Mouse (Mus musculus): Measurements from ENCODE around the gene Derl3. TPM values are rescaled to one million over a fixed set of nuclear protein-coding genes. Genes with fewer than 3 reads are reported as not detected.
"Not testable (repeated sequence)": the region's sequence is repeated elsewhere in the genome, so short reads cannot be mapped to it uniquely, and the experiment has no call there.

The Derl3 gene
- polyA plus RNA-seq, 1 experiment from 2014 or later, result 6.8 TPM

GRCm38 (mm10) chr10:75854096-75854495, 39.1 kb upstream of the Derl3 start:
- Histone ChIP-seq H3K27ac (ENCODE audit: low read length) (no peak overlapping the region), H3K27me3 (replicated peaks; ENCODE audit: control insufficient read depth, insufficient read depth, low read length) (no peaks in the 10 kb centered on the region), H3K9me3 (ENCODE audit: control insufficient read depth, low read length) (no peaks in the 10 kb centered on the region), H3K4me1 (ENCODE audit: control insufficient read depth, insufficient read depth, low read length) (peaks cover 33% of the 10 kb centered on the region), H3K36me3 (ENCODE audit: control insufficient read depth, insufficient read depth, low read length) (no peaks in the 10 kb centered on the region; the same call in 1 of the 2 replicates), H3K4me3 (ENCODE audit: low read length) (no peak overlapping the region), H3K4me2 (ENCODE audit: low read depth, low read length) (no peak overlapping the region), H3K9ac (ENCODE audit: low read depth, low read length) (no peak overlapping the region)
- ATAC-seq, result no peak
- 49% methylated on average over 5 of the region's 5 CpGs for WGBS

GRCm38 (mm10) chr10:75854791-75855190, 38.4 kb upstream of the Derl3 start:
- H3K4me1 ChIP-seq (ENCODE audit: control insufficient read depth, insufficient read depth, low read length), result peaks cover 33% of the 10 kb centered on the region
- H3K9me3 ChIP-seq (ENCODE audit: control insufficient read depth, low read length), result no peaks in the 10 kb centered on the region
- no peak overlapping the region for H3K4me3 ChIP-seq (ENCODE audit: low read length)
- no peak overlapping the region for H3K9ac ChIP-seq (ENCODE audit: low read depth, low read length)
- no peaks in the 10 kb centered on the region; the same call in 1 of the 2 replicates for H3K36me3 ChIP-seq (ENCODE audit: control insufficient read depth, insufficient read depth, low read length)
- H3K27ac ChIP-seq (ENCODE audit: low read length), result no peak overlapping the region
- H3K4me2 ChIP-seq (ENCODE audit: low read depth, low read length), result no peak overlapping the region
- H3K27me3 ChIP-seq (replicated peaks; ENCODE audit: control insufficient read depth, insufficient read depth, low read length), result no peaks in the 10 kb centered on the region
- 80% methylated on average over 6 of the region's 6 CpGs for WGBS
- ATAC-seq, result no peak

- H3K9ac ChIP-seq (ENCODE audit: low read depth, low read length), result no peak overlapping the region
- H3K4me2 ChIP-seq (ENCODE audit: low read depth, low read length), result no peak overlapping the region
- H3K4me3 ChIP-seq (ENCODE audit: low read length), result no peak overlapping the region
- no peak for ATAC-seq
- no peaks in the 10 kb centered on the region; the same call in 1 of the 2 replicates for H3K36me3 ChIP-seq (ENCODE audit: control insufficient read depth, insufficient read depth, low read length)
- 85% methylated on average over 15 of the region's 15 CpGs for WGBS
- no peaks in the 10 kb centered on the region for H3K9me3 ChIP-seq (ENCODE audit: control insufficient read depth, low read length)
- peaks cover 37% of the 10 kb centered on the region for H3K4me1 ChIP-seq (ENCODE audit: control insufficient read depth, insufficient read depth, low read length)
- no peak overlapping the region for H3K27ac ChIP-seq (ENCODE audit: low read length)
- H3K27me3 ChIP-seq (replicated peaks; ENCODE audit: control insufficient read depth, insufficient read depth, low read length), result no peaks in the 10 kb centered on the region
These were observed 37.7 kb upstream of the Derl3 start for GRCm38 (mm10) chr10:75855416-75855981.

- 74% methylated on average over 11 of the region's 11 CpGs for WGBS
- ATAC-seq, result no peak
- H3K9me3 ChIP-seq (ENCODE audit: control insufficient read depth, low read length), result no peaks in the 10 kb centered on the region
- no peaks in the 10 kb centered on the region; the same call in 1 of the 2 replicates for H3K36me3 ChIP-seq (ENCODE audit: control insufficient read depth, insufficient read depth, low read length)
- H3K4me3 ChIP-seq (ENCODE audit: low read length), result no peak overlapping the region
- H3K27me3 ChIP-seq (replicated peaks; ENCODE audit: control insufficient read depth, insufficient read depth, low read length), result no peaks in the 10 kb centered on the region
- H3K4me2 ChIP-seq (ENCODE audit: low read depth, low read length), result no peak overlapping the region
- peaks cover 34% of the 10 kb centered on the region for H3K4me1 ChIP-seq (ENCODE audit: control insufficient read depth, insufficient read depth, low read length)
- no peak overlapping the region for H3K27ac ChIP-seq (ENCODE audit: low read length)
- H3K9ac ChIP-seq (ENCODE audit: low read depth, low read length), result no peak overlapping the region
These were observed 36.9 kb upstream of the Derl3 start for GRCm38 (mm10) chr10:75856155-75856907.

- Histone ChIP-seq H3K4me3 (ENCODE audit: low read length) (no peak overlapping the region), H3K9ac (ENCODE audit: low read depth, low read length) (no peak overlapping the region), H3K9me3 (ENCODE audit: control insufficient read depth, low read length) (no peaks in the 10 kb centered on the region), H3K36me3 (ENCODE audit: control insufficient read depth, insufficient read depth, low read length) (no peaks in the 10 kb centered on the region; the same call in 1 of the 2 replicates), H3K4me2 (ENCODE audit: low read depth, low read length) (no peak overlapping the region), H3K4me1 (ENCODE audit: control insufficient read depth, insufficient read depth, low read length) (peaks cover 27% of the 10 kb centered on the region), H3K27me3 (replicated peaks; ENCODE audit: control insufficient read depth, insufficient read depth, low read length) (no peaks in the 10 kb centered on the region), H3K27ac (ENCODE audit: low read length) (no peak overlapping the region)
- WGBS, result 80% methylated on average over 3 of the region's 3 CpGs
- ATAC-seq, result no peak
These were observed 36.2 kb upstream of the Derl3 start for GRCm38 (mm10) chr10:75856976-75857375.

- Histone ChIP-seq H3K36me3 (ENCODE audit: control insufficient read depth, insufficient read depth, low read length) (no peaks in the 10 kb centered on the region; the same call in 1 of the 2 replicates), H3K9ac (ENCODE audit: low read depth, low read length) (no peak overlapping the region), H3K4me3 (ENCODE audit: low read length) (no peak overlapping the region), H3K4me2 (ENCODE audit: low read depth, low read length) (no peak overlapping the region), H3K4me1 (ENCODE audit: control insufficient read depth, insufficient read depth, low read length) (peaks cover 23% of the 10 kb centered on the region), H3K27me3 (replicated peaks; ENCODE audit: control insufficient read depth, insufficient read depth, low read length) (no peaks in the 10 kb centered on the region), H3K9me3 (ENCODE audit: control insufficient read depth, low read length) (no peaks in the 10 kb centered on the region), H3K27ac (ENCODE audit: low read length) (no peak overlapping the region)
- 89% methylated on average over 4 of the region's 4 CpGs for WGBS
- no peak for ATAC-seq
These were observed 35.6 kb upstream of the Derl3 start for GRCm38 (mm10) chr10:75857598-75857997.

- no peaks in the 10 kb centered on the region for H3K9me3 ChIP-seq (ENCODE audit: control insufficient read depth, low read length)
These were observed 34.0 kb upstream of the Derl3 start for GRCm38 (mm10) chr10:75859107-75859746.

GRCm38 (mm10) chr10:75859786-75860470, 33.3 kb upstream of the Derl3 start, which contains the start of gene Mif:
Mif (minus strand) TSS chr10:75860240.
- peak; percentile 97 for ATAC-seq
- Histone ChIP-seq H3K4me1 (ENCODE audit: control insufficient read depth, insufficient read depth, low read length) (peaks cover 23% of the 10 kb centered on the region), H3K4me3 (ENCODE audit: low read length) (peak within 1 kb of the TSS; percentile 82), H3K27ac (ENCODE audit: low read length) (peak within 1 kb of the TSS; percentile 94), H3K4me2 (ENCODE audit: low read depth, low read length) (peak within 1 kb of the TSS; percentile 75), H3K9ac (ENCODE audit: low read depth, low read length) (peak within 1 kb of the TSS; percentile 87)
- not testable (repeated sequence) for H3K9me3 ChIP-seq (ENCODE audit: control insufficient read depth, low read length); H3K36me3 ChIP-seq (ENCODE audit: control insufficient read depth, insufficient read depth, low read length); H3K27me3 ChIP-seq (replicated peaks; ENCODE audit: control insufficient read depth, insufficient read depth, low read length)
- WGBS, result under 1% methylated on average over 45 of the region's 46 CpGs

More at GRCm38 (mm10) chr10:75859107-75859746, 34.0 kb upstream of the Derl3 start:
- peak overlapping the region; percentile 75 for H3K4me2 ChIP-seq (ENCODE audit: low read depth, low read length)
- H3K36me3 ChIP-seq (ENCODE audit: control insufficient read depth, insufficient read depth, low read length), result no peaks in the 10 kb centered on the region; the same call in 1 of the 2 replicates
- H3K9ac ChIP-seq (ENCODE audit: low read depth, low read length), result peak overlapping the region; percentile 87
- WGBS, result 3% methylated on average over 27 of the region's 27 CpGs
- ATAC-seq, result peak; percentile 54
- peaks cover 23% of the 10 kb centered on the region for H3K4me1 ChIP-seq (ENCODE audit: control insufficient read depth, insufficient read depth, low read length)
- H3K27ac ChIP-seq (ENCODE audit: low read length), result peak overlapping the region; percentile 94
- no peaks in the 10 kb centered on the region for H3K27me3 ChIP-seq (replicated peaks; ENCODE audit: control insufficient read depth, insufficient read depth, low read length)
- peak overlapping the region; percentile 82 for H3K4me3 ChIP-seq (ENCODE audit: low read length)

- Histone ChIP-seq H3K27ac (ENCODE audit: low read length) (peak overlapping the region; percentile 40), H3K4me2 (ENCODE audit: low read depth, low read length) (no peak overlapping the region), H3K36me3 (ENCODE audit: control insufficient read depth, insufficient read depth, low read length) (no peaks in the 10 kb centered on the region; the same call in 1 of the 2 replicates), H3K9ac (ENCODE audit: low read depth, low read length) (peak overlapping the region; percentile 87; the same call in 1 of the 2 replicates), H3K9me3 (ENCODE audit: control insufficient read depth, low read length) (no peaks in the 10 kb centered on the region), H3K4me1 (ENCODE audit: control insufficient read depth, insufficient read depth, low read length) (peaks cover 23% of the 10 kb centered on the region), H3K27me3 (replicated peaks; ENCODE audit: control insufficient read depth, insufficient read depth, low read length) (no peaks in the 10 kb centered on the region), H3K4me3 (ENCODE audit: low read length) (no peak overlapping the region)
- 43% methylated on average over 7 of the region's 7 CpGs for WGBS
- ATAC-seq, result no peak
These were observed 32.5 kb upstream of the Derl3 start for GRCm38 (mm10) chr10:75860746-75861145.
